Mouse (Mus musculus): ENCODE results near the gene Fntb.

DNA sequence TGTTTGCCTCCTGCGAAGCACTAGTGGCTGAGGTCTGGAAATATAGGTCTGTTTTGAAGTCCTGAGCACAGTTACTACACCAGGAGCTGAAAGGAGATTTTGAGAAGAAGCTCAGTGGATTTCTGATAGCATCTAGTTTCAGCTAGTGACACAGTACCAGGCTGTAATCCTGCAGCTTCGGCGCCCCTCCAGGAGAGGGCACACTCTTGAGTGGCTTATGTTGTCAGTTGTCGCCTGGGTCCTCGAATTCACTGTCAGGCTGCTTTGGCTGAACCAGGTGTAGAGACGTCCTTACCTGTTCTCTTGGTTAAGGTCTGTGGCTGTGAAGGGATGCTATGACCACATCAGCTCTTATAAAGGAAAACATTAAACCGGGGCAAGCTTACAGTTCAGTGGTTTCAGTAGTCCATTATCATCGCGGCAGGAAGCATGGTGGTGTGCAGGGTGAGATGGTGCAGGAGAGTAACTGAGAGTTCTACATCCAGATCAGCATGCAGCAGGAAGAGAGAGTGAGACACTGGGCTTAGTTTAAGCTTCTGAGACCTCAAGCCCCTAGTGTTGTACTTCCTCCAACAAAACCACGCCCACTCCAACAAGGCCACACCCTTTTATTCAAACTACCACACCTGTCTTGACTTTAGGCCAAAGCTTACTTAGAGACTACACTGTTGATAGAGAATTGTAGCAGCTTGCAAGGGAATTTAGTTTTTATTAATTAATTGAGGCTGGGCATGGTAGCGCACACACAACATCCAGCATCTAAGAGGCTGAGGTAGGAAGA lies 124.2 kb downstream of the Fntb start:
- TF ChIP-seq CTCF (conservative IDR thresholded peaks at IDR 0.05; ENCODE audit: insufficient read depth, insufficient read length, low read depth, low read length) (no peak), POLR2A (IDR thresholded peaks at IDR 0.05; ENCODE audit: low read depth, low read length) (no peak)
